Mouse (Mus musculus): ENCODE measurements around the gene Cdc14b. TPM values are rescaled to one million over a fixed set of nuclear protein-coding genes. Genes with fewer than 3 reads are reported as not detected.

The Cdc14b gene
- polyA plus RNA-seq, 1 experiment, result 2.8 TPM

DNA sequence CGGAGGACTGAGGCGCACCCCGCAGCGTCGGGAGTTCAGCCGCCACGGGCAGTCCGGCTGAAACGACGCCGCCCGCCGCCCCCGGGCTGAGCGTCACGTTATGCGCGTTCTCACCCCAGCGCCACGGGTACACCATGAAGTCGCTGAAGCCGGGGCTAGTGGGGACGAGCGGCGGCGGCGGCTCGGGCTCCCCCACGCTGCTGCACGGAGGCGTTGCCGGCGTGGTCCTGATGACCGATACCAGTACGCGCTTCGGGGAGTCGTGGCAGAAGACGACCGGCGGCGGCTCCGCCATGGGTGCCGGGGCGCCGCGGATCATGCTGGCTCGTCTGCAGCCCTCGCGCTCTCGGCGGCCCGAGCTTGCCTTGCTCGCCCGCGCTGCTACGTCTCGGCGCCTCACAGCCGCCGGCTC is 122.4 kb downstream of the Cdc14b start:
- peak overlapping the region; percentile 0; the same call in 1 of the 2 replicates for H3K27ac ChIP-seq (ENCODE audit: insufficient read depth, low read depth, low read length)

DNA sequence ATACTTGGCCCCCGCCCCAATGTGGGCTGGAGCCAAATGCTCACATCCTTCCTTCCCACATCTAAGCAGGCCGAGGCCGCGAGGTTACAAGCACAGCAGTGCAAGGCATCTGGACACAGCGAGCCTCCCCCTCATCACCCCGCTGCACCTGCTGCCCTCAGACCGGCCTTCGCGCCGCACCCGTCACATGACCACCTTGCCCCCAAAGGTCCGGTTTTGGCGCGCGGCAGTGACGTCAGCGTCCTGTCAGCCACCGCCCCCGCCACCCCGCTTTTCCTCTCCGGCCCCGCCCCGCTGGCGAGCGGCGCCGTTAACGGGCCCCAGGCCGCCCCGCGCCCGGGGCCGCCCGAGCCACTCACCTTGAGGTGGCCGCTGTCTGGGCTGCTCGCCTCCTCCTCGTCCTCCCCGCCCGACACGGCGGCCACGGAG is 122.8 kb downstream of the Cdc14b start:
- Histone ChIP-seq H3K36me3 (ENCODE audit: control insufficient read depth, insufficient read depth, low read length) (no peaks in the 10 kb centered on the region), H3K27me3 (ENCODE audit: control insufficient read depth, insufficient read depth, low read length) (no peaks in the 10 kb centered on the region), H3K4me3 (ENCODE audit: low read depth, low read length) (peak overlapping the region; percentile 90), H3K4me1 (ENCODE audit: control insufficient read depth, insufficient read depth, insufficient read length, low read length) (no peaks in the 10 kb centered on the region), H3K27ac (ENCODE audit: insufficient read depth, low read depth, low read length) (peak overlapping the region; percentile 9; the same call in 1 of the 2 replicates)
- under 1% methylated on average over 42 of the region's 42 CpGs for WGBS
- TF ChIP-seq CTCF (IDR thresholded peaks at IDR 0.05; ENCODE audit: extremely low read depth, insufficient read length, insufficient replicate concordance, low read depth, low read length) (no peak), POLR2A (IDR thresholded peaks at IDR 0.05; ENCODE audit: low read depth, low read length) (no peak)

More for the DNA sequence above, 122.4 kb downstream of the Cdc14b start:
- H3K27me3 ChIP-seq (ENCODE audit: control insufficient read depth, insufficient read depth, low read length), result no peaks in the 10 kb centered on the region
- WGBS, result under 1% methylated on average over 60 of the region's 61 CpGs
- TF ChIP-seq POLR2A (IDR thresholded peaks at IDR 0.05; ENCODE audit: low read depth, low read length) (no peak), CTCF (IDR thresholded peaks at IDR 0.05; ENCODE audit: extremely low read depth, insufficient read length, insufficient replicate concordance, low read depth, low read length) (no peak)
- no peaks in the 10 kb centered on the region for H3K36me3 ChIP-seq (ENCODE audit: control insufficient read depth, insufficient read depth, low read length)
- no peaks in the 10 kb centered on the region for H3K4me1 ChIP-seq (ENCODE audit: control insufficient read depth, insufficient read depth, insufficient read length, low read length)
- H3K4me3 ChIP-seq (ENCODE audit: low read depth, low read length), result peak overlapping the region; percentile 90

DNA sequence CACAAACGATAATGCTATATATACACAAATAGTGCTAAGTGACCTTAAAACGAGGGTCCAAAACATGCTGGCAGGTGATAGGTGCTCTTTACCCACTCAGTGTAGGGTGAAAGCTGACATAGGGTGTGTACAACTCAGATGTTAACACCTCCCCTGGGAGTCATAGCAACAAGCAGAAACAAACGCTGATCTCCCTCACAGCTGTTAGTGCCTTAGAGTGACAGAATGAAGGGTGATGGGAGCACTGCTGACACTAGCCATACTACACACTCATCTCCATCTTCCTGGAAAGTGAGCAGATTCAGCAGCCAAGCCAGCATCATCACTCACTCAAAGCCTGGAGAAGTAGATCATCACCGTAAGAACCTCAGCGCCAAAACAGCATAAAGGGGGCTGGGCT is 125.0 kb downstream of the Cdc14b start:
- Histone ChIP-seq H3K36me3 (ENCODE audit: control insufficient read depth, insufficient read depth, low read length) (no peaks in the 10 kb centered on the region), H3K27ac (ENCODE audit: insufficient read depth, low read depth, low read length) (no peak overlapping the region), H3K27me3 (ENCODE audit: control insufficient read depth, insufficient read depth, low read length) (no peaks in the 10 kb centered on the region), H3K4me1 (ENCODE audit: control insufficient read depth, insufficient read depth, insufficient read length, low read length) (no peaks in the 10 kb centered on the region), H3K4me3 (ENCODE audit: low read depth, low read length) (no peak overlapping the region)
- no peak for TF ChIP-seq CTCF (IDR thresholded peaks at IDR 0.05; ENCODE audit: extremely low read depth, insufficient read length, insufficient replicate concordance, low read depth, low read length)
- no peak for TF ChIP-seq POLR2A (IDR thresholded peaks at IDR 0.05; ENCODE audit: low read depth, low read length)
- 34% methylated on average over 5 of the region's 5 CpGs for WGBS

Other genes with a start within 250 kb of the Cdc14b start
- not detected in 2 replicates for gene Hsd17b3, start 186.1 kb downstream of the Cdc14b start, polyA plus RNA-seq (2012; rRNA removed)
- 3.9 and 7.1 TPM in 2 replicates for gene Slc35d2, start 145.9 kb downstream of the Cdc14b start, polyA plus RNA-seq (2012; rRNA removed)
- gene Zfp367, start 122.1 kb downstream of the Cdc14b start, polyA plus RNA-seq (2012; rRNA removed), result 1.8 and 3.0 TPM in 2 replicates
- gene Habp4, start 113.5 kb downstream of the Cdc14b start, polyA plus RNA-seq (2012; rRNA removed), result 6.5 and 8.7 TPM in 2 replicates
- gene Aaed1, start 37.4 kb upstream of the Cdc14b start, polyA plus RNA-seq (2012; rRNA removed), result 2.5 and 4.4 TPM in 2 replicates
- 17.4 and 17.9 TPM in 2 replicates for gene Ctsl, start 95.6 kb upstream of the Cdc14b start, polyA plus RNA-seq (2012; rRNA removed)
- gene Cdk20, start 157.0 kb upstream of the Cdc14b start, polyA plus RNA-seq (2012; rRNA removed), result 5.4 and 5.8 TPM in 2 replicates
- not detected in 2 replicates for gene Fam240b, start 222.5 kb upstream of the Cdc14b start, polyA plus RNA-seq (2012; rRNA removed)